Mouse (Mus musculus): ENCODE measurements around the gene Cacnb2. TPM values are rescaled to one million over a fixed set of nuclear protein-coding genes. Genes with fewer than 3 reads are reported as not detected.
A peak's percentile ranks its signal among the peaks of the same experiment; 100 is the strongest.

The Cacnb2 gene
- total RNA-seq, 2 experiments from 2014 or later: 0.26 to 0.32 TPM

DNA sequence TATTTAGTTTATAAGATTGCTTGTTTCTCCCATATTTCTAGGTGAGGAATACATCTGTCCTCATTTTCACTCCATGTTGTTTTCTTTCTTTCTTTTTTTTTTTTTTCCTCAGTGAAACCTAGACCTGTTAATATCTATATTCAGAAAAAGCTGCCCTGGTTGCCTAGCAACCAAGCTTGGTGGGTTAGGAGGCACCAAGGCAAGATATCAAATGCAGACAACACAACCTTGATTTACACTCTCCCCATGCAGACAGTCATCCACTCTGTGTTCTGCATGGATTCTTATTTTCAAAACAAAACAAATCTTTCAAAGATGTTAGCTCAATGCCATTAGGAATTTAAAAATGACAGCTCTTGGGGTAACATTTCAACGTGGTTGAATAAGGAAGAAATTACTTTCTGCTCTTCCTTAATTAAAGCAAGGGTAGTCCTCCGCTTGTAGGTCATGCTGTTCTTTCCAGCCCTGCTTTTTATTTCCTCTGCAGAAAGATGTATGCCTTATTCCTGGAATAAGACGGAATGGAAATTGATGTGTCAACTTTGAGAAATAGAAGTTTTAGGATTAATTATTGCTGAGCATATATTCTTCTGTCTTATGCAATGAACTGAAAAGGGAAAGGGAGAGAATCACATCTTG is 172.1 kb downstream of the Cacnb2 start:
- no peak for DNase-seq

DNA sequence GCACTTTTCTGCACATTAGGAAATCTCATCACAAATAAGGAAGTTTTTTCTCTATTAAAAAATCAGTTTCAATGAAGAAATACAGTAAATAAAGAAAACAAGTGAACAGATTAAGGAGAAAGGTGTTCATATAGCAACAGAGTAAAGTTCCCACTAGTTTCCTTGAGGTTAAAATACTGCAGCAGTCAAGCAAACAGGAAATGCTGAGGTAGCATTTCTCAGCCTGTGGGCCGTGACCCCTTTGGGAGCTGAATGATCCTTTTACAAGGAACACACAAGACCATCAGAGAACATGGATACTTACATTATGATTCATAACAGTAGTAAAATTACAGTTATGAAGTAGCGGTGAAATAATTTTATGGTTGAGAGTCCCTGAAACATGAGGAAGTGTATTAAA is 185.1 kb downstream of the Cacnb2 start:
- no peak for DNase-seq

DNA sequence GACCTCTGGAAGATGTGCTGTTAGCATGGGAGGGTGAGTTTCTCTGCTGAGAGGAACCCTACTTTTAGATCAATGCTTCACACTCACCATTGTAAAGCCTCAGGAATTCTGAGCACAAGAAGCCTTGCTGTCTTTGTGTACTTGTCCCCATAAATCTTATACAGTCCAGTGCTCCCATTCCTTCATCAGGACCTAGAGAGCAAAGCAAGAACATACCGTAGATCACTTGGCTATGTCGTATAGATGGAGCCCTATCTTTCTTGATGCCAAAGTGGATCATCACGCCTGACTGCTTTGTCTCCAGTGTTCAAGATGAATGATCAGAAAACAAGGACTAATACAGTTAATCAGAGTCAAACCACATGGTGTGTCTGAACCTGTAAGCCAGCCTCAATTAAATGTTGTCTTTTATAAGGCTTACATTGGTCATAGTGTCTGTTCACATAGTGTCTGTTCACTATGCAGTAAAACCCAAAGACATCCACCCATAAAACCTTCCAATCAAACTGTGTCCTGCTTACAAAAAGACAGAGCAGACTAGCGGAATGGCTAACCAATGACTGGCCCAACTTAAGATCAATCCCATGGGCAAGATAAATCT is 198.7 kb downstream of the Cacnb2 start:
- no peak for DNase-seq

DNA sequence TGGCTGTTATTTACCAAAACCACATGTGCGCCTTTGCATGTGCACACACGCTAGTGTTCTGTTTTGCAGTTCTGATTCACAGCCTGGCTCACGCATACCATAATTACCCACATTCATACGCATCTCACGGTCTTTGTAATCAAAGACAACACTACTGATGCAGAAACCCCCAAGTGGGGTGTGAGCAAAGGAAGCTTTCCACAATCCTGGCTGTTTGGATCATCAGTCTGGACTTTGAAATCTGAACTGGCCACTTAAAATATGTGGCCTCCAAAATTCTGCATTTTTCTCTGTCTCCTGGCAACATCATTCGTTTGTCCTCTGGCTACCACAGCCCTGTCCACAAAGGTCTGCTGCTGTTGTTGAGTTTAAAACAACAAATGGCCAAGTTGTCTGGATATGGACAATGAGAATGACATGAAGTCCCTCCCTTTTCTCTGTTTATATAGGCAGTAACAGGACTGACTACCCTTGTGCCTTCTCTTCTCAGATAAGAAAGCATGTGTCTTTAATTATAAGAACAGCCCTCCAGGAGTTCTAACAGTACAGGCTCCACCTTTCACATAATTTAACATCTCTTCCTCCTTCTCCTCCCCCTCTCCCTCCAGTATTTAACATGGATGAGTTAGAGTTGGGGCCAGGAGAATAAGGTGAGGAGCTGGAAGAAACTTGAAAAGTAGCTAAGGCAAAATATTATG is 204.9 kb downstream of the Cacnb2 start:
- DNase-seq: peak; percentile 7

DNA sequence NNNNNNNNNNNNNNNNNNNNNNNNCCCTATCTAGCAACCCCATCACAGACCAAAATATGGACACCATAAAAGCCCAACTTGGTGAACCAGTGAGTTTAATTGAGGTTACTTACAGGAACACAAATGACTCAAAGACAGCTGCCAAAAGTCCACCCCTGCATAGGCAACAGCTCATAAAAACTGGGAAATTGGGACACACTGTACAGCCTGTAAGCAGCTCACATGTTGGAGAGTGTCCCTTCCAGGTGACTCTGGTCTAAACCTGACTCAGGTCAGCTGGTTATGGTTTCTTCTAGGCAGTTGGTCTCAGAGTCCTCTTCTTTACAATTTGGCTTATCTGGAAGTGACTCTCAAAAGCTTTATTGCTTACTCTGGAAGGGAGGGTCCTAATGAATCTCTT is 212.1 kb downstream of the Cacnb2 start:
- no peak for DNase-seq

DNA sequence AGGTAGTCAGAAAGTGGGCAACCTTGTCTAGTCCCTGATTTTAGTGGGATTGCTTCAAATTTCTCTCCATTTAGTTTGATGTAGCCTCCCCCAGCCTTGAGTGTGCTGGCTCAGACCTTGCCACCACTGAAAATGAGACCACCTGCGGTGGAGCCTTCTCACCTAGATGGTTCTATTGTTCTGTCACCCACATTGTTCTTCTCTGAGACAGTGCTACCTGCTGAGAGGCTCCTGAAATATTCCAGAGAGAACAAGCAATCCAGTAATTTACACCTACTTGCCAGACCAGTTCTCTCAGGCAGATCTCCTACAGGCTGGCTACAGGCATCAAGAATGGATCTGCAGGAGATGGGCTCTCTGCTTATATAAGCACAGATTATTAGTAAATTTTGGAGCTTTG is 215.8 kb downstream of the Cacnb2 start:
- no peak for DNase-seq

DNA sequence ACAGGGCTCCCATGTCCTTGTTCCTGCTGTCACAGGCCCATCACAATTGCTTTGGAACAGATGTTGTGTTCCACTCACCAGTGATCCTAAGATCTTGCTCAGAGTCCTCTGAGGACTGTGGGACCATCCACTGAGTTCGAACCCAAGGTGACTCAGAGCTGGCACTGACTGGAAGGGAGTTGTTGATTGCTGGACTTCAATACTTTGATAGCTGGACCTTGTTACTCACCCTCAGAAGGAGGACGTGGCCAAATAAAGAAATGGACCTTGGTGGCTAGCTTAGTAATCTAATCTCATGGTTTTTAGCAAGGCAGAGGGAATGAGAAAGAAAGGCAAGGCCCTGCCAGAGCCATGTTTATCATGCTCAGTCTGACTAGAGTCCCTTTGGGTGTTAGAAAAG is 218.1 kb downstream of the Cacnb2 start:
- DNase-seq: no peak

DNA sequence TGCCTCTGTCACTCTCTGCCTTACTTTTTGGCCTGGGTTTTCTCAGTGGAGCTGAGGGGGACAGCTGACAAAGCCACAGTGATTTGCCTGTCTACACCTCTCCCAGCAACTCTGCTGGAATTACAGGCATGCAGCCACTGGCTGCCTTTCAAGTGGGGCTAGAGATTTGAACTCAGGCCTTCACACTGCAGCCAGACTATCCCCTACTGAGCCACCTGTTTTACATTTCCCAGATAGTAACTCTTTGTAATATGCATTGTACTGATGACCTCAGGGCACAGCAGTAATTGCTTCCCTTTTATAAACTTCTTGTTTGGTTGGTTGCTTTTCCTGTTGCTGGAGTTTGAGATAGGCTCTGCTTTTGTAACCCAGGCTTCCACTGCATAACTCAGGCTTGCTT is 220.2 kb downstream of the Cacnb2 start:
- DNase-seq: no peak

DNA sequence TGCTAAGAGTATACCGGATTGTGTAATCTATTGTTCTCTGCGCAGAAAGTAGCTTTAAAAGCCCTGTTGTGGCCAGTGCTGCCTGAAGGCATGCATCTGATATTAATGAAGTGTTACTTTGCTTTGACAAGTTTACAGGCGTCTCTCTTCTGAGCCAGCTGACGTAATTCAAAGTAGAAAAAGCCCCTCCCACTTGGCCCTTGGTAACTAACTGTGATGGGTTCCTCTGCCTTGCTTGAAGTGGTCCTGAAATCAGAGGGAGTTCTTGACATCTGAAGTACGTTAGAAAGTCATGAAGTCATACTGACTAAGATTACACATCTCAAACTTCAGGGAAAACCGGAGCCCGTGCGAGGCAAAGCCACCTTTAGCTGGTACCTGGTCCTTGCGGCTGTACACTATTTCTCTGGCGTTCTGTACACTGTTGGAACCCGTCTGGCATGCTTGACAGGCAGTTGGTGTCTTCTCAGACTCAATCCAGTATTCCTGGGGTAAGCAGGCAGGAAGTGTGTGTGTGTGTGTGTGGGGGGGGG is 221.0 kb downstream of the Cacnb2 start:
- DNase-seq: peak; percentile 6

DNA sequence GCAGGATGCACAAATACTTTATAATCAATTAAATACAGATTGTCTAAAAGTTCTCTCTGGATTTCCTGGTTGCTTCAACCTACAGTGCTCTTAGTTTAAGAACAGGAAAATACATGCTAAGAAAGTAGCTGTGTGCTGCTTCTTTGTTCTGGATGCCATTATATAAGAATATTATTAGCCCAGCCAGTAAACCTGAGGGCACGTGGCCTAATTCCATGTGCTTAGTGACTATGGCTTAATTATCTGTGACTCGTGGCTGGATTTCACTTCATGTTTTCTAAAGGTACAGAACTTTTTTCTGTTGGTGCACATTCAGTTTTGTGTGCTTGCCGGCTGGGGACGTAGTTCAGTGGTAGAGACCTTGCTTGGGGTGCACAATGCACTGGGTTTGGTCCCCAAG is 222.3 kb downstream of the Cacnb2 start:
- no peak for DNase-seq

DNA sequence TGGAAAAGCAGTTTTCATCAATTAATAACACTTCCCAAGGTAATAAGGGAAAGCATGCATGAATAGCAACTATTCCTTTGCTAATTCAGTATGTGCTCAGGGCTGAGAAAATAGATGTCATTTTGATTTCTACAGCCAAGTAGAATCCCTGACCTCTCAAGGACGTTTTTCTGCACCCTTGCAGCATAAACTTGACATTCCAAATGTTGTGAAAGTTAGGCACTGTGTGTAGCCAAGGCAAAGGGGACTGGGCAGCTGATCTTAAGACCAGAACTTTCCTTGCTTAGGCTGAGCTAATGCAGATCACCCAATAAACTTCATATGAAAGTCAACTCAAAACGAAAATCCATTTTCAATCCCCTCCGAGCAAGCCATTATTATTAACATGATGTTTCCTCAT is 226.6 kb downstream of the Cacnb2 start:
- no peak for DNase-seq

DNA sequence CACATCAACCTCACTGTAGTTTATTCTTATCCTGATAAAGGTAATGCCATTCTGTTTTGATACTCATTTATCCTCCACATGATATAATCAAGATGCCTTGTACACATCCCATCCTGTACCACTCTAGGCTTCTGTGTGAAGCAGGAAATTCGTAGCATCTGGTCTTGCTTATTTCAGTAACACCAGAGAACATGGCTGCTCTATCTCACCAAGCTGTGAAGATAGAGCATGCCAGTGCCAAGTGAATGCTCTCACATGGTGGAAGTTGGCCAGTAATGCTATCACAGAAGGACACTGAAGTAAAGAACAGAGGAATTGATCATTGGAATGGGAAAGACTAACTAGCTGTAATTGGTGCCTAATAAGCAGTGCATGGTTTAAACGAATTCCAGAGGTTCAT is 228.4 kb downstream of the Cacnb2 start:
- no peak for DNase-seq

DNA sequence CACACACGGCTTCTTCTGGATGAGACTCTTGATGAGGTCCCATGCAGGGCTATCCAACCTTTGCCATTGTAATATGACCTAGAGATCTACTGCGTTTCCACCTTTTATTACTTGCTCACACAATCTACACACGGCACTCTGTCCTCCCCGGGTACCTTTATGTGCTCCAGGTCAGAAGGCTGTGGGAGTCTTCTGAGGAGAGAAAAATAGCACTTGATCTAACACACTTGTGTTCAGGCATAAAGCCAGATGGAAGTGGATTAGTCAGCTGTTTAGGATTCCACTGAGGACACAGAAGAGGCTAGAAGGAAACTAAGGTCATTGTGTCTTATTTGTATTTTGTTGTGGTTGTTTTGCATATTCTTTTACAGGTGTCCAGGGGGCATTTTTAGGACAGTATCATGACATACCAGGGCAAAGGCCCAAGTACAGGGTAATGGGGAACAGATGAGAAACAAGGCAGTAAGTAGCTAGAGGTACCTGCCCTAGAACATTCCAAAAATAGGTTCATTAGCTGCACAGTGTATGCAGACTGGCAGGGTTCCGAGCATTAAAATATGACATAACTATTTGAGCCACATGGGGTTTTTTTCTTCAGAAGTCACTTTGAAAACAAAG is 231.9 kb downstream of the Cacnb2 start:
- no peak for DNase-seq

DNA sequence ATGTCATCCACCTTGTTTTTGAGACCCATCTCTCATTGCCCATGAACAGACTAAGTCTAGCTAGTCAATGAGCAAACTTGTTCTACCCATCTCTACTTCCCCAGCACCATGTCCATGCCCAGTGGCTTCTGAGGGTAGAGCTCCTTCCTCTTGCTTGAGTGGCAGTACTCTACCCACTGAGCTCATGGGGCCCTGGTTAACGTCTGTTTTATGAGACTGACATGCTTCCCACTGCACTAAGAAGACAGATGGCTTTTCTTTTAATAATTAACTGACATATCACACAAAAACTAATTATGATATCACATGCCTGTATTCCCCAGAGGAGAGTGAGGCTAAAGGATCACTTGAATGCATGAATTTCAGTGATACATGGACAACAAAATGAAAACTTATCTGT is 238.4 kb downstream of the Cacnb2 start:
- no peak for DNase-seq

DNA sequence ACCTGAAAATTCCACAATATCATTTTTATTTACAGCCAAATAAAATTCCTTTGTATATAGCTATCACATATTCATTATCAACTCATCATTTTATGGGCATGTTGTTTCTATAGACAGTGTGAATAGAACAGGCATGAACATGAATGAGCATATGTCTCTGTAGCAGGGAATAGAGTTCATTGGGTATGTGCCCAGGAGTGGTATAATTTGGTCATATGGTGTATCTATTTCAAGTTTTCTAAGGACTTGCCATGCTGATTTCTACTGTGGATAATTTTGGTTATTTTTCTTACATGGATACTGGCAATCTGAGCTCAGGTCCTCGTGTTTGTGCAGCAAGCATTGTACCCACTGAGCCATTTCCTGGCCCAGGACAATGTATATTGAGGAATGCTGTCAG is 243.8 kb downstream of the Cacnb2 start:
- no peak for DNase-seq

DNA sequence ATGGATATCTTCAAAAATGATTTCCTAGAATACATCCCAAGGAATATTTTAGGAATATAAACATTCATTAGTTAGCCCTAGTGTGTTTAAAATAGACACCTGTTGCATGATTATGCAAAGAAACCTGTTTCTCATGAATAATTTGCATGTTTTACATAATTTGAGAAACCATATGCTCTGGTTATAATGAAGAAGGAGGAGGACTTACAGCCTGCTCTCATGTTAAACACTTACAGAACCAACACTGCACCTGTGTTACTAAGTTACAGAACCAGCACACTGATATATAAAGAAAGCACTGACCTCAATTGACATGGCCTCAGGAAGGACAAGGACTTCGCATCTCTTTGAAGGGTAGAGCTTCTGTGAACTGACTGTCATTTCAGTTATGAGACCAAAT is 244.3 kb downstream of the Cacnb2 start:
- no peak for DNase-seq

DNA sequence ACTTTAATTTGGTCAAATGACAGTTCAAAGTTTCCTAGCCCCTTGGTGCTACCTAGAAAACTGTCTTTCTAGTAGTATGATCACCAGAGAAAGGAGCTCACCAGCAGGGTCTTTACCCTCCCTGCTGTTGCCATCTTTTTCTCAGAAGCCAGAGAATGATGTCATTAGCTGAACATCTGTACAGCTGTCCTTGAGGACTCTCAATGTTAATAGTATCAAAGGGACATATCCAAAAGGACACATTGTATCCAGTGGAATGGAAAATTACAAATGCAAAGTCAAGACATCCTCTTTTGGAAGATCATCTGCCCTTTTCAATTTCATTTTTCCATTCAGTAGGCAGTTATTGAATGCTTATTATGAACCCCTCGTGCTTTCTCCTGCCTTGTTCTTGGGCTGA is 247.9 kb downstream of the Cacnb2 start:
- no peak for DNase-seq

DNA sequence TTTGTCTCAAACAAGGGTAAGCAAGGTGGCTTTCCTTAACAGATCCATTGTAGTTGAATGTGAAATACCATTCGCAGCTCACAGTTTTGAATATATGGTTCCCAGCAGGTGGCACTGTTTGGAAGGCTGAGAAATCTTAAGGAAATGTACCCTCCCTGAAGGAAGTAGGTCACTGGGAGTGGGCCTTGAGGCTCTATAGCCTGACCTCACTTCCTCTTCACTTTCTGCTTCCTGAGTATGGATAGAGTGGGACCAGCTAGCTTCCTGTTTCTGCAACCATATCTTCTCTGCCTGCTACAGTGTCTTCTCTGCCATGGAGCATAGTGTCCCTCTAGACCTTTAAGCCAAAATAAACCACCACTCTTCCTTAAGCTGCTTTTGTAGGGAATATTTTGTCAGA is 248.5 kb downstream of the Cacnb2 start:
- DNase-seq: no peak

DNA sequence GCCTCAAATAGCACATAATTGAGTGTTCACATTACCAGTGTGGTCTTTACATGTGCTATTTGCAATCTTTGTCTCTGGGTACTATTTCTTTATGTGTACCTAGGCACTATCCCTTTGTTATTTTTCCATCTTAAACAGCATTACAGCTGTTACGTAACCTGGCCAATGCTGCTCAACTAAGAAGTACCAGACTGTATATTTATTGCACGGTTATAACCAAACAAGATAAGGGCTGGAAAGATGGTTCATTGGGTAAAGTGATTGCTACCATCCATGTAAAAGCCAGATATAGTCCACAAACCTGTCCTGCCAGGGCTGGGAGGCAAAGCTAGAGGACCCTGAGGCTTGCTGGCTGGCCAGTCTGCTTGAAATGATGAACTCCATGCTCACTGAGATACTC is 251.2 kb downstream of the Cacnb2 start:
- DNase-seq: no peak

DNA sequence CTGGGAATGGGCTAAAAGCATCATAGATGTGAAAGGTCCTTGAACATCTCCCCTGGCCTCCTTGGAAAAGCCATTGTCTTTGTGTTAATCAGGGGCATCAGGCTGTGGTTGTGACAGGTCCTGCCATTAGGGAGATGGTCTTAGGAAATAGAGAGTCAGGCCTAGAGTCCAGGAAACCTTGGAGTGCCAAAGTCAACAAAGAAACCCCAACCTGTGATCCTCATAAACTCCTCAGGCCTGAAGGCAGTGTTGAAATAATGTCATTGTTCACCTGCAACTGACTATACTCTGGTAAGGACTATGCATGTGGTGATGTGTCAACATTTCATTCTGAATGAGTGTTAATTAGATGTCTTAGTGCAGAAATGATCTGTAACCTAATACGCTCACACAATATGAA is 255.4 kb downstream of the Cacnb2 start:
- no peak for DNase-seq

DNA sequence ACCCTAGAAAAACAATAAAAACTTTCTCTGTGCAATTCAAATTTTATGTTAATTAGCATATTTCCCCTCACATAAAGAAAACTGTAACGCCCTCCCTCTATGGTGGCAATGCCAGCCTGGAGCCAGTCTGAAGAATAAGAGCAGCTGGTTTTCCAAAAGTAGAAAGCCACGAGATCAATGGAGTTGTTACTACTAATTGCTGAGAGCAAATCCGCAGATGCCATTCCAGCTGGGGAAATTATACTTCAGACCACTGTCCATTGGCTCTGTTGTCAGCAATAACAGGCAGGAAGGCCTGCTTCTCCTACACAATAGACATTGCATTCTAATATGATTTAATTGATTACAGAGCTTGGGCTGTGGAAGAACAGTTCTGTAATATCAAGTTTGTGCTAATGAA is 257.5 kb downstream of the Cacnb2 start:
- DNase-seq: no peak

DNA sequence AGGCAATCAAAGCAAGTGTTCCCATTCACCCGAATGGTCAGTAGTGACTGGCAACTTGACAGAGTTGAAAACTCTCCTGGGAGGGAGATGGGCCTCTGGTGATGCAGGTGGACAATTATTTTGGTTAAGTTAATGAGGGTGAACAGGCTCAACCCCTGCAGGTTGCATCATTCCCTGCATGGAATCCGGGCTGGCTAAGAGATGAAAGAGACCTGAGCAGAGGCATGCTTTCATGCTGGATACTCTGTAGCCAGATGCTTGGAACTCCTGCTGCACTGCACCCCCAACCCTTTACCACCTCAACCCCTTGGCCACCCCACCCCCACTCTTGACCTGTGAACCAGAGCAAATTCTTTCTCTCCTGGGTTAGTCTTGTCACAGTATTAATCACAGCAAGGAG is 258.7 kb downstream of the Cacnb2 start:
- DNase-seq: no peak

DNA sequence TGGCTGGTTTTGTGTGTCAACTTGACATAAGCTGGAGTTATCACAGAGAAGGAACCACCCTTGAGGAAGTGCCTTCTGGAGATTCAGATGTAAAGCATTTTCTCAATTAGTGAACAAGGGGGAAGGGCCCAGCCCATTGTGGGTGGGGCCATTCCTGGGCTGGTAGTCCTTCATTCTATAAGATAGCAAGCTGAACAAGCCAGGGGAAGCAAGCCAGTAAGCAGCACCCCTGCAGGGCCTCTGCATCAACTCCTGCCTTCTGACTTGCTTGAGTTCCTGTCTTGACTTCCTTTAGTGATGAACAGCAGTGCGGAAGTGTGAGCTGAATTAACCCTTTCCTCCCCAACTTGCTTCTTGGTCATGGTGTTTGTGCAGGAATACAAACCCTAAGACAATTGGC is 260.1 kb downstream of the Cacnb2 start:
- DNase-seq: no peak
